Mouse (Mus musculus) forebrain, embryonic 14.5 days (tissue): ENCODE results near the gene Tcp10a. TPM values are rescaled to one million over a fixed set of nuclear protein-coding genes. Genes with fewer than 3 reads are reported as not detected.
"Not testable (repeated sequence)": the region's sequence is repeated elsewhere in the genome, so short reads cannot be mapped to it uniquely, and the experiment has no call there.

ENCODE experiments used
- ATAC-seq: fragments of 200-750 bp; cut with Nextera tagmentation; 2 replicates; pipeline ENCODE4 v1.8.0; 2017; ENCODE audit warnings: mild to moderate bottlenecking, moderate library complexity
- DNase-seq: peaks from one replicate; pipeline ENCODE4 v3.0.0-alpha.2; 2015; ENCODE audit warnings: low spot score
- H3K27ac ChIP-seq: fragments of 300-500 bp; sonication (generic); 2 replicates; pipeline ENCODE4 v1.5.1; 2014; ENCODE audit warnings: low read depth, mild to moderate bottlenecking, control low read depth, low read length, moderate library complexity
- H3K27me3 ChIP-seq: fragments of 300-500 bp; sonication (generic); replicated peaks from 2 replicates; pipeline ENCODE4 v1.6.1; 2014; ENCODE audit warnings: low read length, control low read depth, mixed read lengths; ENCODE audit not compliant: control insufficient read depth, insufficient read depth
- H3K36me3 ChIP-seq: fragments of 300-500 bp; sonication (generic); 2 replicates; pipeline ENCODE4 v1.6.1; 2014; ENCODE audit warnings: low read length, control low read depth; ENCODE audit not compliant: control insufficient read depth, insufficient read depth
- H3K4me1 ChIP-seq: fragments of 300-500 bp; sonication (generic); 2 replicates; pipeline ENCODE4 v1.6.1; 2014; ENCODE audit warnings: antibody characterized with exemption, low read length, control low read depth; ENCODE audit not compliant: control insufficient read depth, insufficient read depth
- H3K4me2 ChIP-seq: fragments of 300-500 bp; sonication (generic); 2 replicates; pipeline ENCODE4 v1.6.1; 2014; ENCODE audit warnings: mild to moderate bottlenecking, control low read depth, low read length
- H3K4me3 ChIP-seq: fragments of 300-500 bp; sonication (generic); 2 replicates; pipeline ENCODE4 v1.5.1; 2014; ENCODE audit warnings: low read depth, low read length, control low read depth
- H3K9ac ChIP-seq: fragments of 300-500 bp; sonication (generic); 2 replicates; pipeline ENCODE4 v1.6.1; 2014; ENCODE audit warnings: mild to moderate bottlenecking, low read length, control low read depth, moderate library complexity
- H3K9me3 ChIP-seq: fragments of 300-500 bp; sonication (generic); replicated peaks from 2 replicates; pipeline ENCODE4 v1.6.1; 2016; ENCODE audit warnings: low read length, control low read depth, mixed read lengths; ENCODE audit not compliant: control insufficient read depth
- WGBS: fragments of 180-500 bp; shearing (Covaris S2); extraction: QIAGEN DNeasy Blood & Tissue Kit; methylation state at CpG from one replicate; pipeline ENCODE4 v1.1.7; 2014; 5-methylcytosine and 5-hydroxymethylcytosine counted together
- polyA plus RNA-seq: library from polyadenylated mRNA; unstranded; fragments of >200 nt; fragmentation: Nextera tagmentation; extraction: Ambion mirVana; gene quantifications from 2 replicates; pipeline ENCODE4 v1.2.1, GENCODE M21; 2014

Gene Tcp10a
- polyA plus RNA-seq, 1 experiment from 2014 or later, result not detected

- H3K4me1 ChIP-seq, DNase-seq, H3K4me2 ChIP-seq, H3K9ac ChIP-seq, H3K9me3 ChIP-seq, ATAC-seq, H3K4me3 ChIP-seq, H3K27me3 ChIP-seq, H3K27ac ChIP-seq, H3K36me3 ChIP-seq: not testable (repeated sequence)
- no CpG with 5 or more reads among the region's 3 CpGs for WGBS
Measured at GRCm38 (mm10) chr17:7365615-7366014, 41.2 kb downstream of the Tcp10a start.

GRCm38 (mm10) chr17:7366265-7366664 is 41.8 kb downstream of the Tcp10a start:
- peak overlapping the region; percentile 36; the same call in 1 of the 2 replicates for H3K27ac ChIP-seq
- not testable (repeated sequence) for H3K27me3 ChIP-seq, H3K4me1 ChIP-seq, H3K4me2 ChIP-seq, DNase-seq, H3K9ac ChIP-seq, H3K4me3 ChIP-seq, H3K36me3 ChIP-seq, H3K9me3 ChIP-seq
- ATAC-seq, result peak; percentile 8; the same call in 1 of the 2 replicates
- WGBS, result no CpG with 5 or more reads among the region's 1 CpGs

- H3K27me3 ChIP-seq, H3K36me3 ChIP-seq, H3K9ac ChIP-seq, H3K27ac ChIP-seq, H3K4me2 ChIP-seq, H3K4me1 ChIP-seq, H3K9me3 ChIP-seq, H3K4me3 ChIP-seq: not testable (repeated sequence)
- DNase-seq, result peak; percentile 54
- 35% methylated on average over 4 of the region's 7 CpGs for WGBS
- peak; percentile 89 for ATAC-seq
Measured at GRCm38 (mm10) chr17:7366676-7367374, 42.4 kb downstream of the Tcp10a start.

- H3K4me2 ChIP-seq, H3K27ac ChIP-seq, ATAC-seq, H3K27me3 ChIP-seq, H3K4me1 ChIP-seq, H3K36me3 ChIP-seq, H3K4me3 ChIP-seq, DNase-seq, H3K9me3 ChIP-seq, H3K9ac ChIP-seq: not testable (repeated sequence)
- 83% methylated on average over 4 of the region's 6 CpGs for WGBS
Measured at GRCm38 (mm10) chr17:7369401-7369800, 45.0 kb downstream of the Tcp10a start.

- H3K27ac ChIP-seq, H3K36me3 ChIP-seq, H3K4me2 ChIP-seq, H3K4me3 ChIP-seq, DNase-seq, H3K9me3 ChIP-seq, H3K9ac ChIP-seq, H3K4me1 ChIP-seq, H3K27me3 ChIP-seq, ATAC-seq: not testable (repeated sequence)
- 89% methylated on average over 2 of the region's 5 CpGs for WGBS
Measured at GRCm38 (mm10) chr17:7371879-7372278, 47.4 kb downstream of the Tcp10a start, which contains the start of gene Gm49630. Gm49630 (minus strand) TSS chr17:7371979.

- H3K9ac ChIP-seq, H3K36me3 ChIP-seq, H3K9me3 ChIP-seq, ATAC-seq, H3K27ac ChIP-seq, H3K4me2 ChIP-seq, H3K4me3 ChIP-seq, H3K27me3 ChIP-seq, H3K4me1 ChIP-seq, DNase-seq: not testable (repeated sequence)
- no CpG with 5 or more reads among the region's 3 CpGs for WGBS
Measured at GRCm38 (mm10) chr17:7376951-7377700, 52.7 kb downstream of the Tcp10a start.

GRCm38 (mm10) chr17:7377907-7378306 is 53.5 kb downstream of the Tcp10a start:
- ATAC-seq, H3K4me2 ChIP-seq, H3K27ac ChIP-seq, H3K27me3 ChIP-seq, H3K4me3 ChIP-seq, H3K9me3 ChIP-seq, H3K4me1 ChIP-seq, H3K9ac ChIP-seq, H3K36me3 ChIP-seq, DNase-seq: not testable (repeated sequence)
- WGBS, result 22% methylated on average over 2 of the region's 3 CpGs

GRCm38 (mm10) chr17:7382711-7383110 is 58.3 kb downstream of the Tcp10a start:
- not testable (repeated sequence) for H3K36me3 ChIP-seq, H3K9ac ChIP-seq, H3K4me3 ChIP-seq, H3K27me3 ChIP-seq, ATAC-seq, DNase-seq, H3K4me2 ChIP-seq, H3K27ac ChIP-seq, H3K9me3 ChIP-seq, H3K4me1 ChIP-seq
- 70% methylated on average over 1 of the region's 3 CpGs for WGBS
